Mouse (Mus musculus) CH12.LX (cell line): Measurements from ENCODE around the gene Catsper3. TPM values are rescaled to one million over a fixed set of nuclear protein-coding genes. Genes with fewer than 3 reads are reported as not detected.

Experiments
- DNase-seq: peaks from one replicate; pipeline ENCODE4 v3.0.0-alpha.2; 2013; ENCODE audit errors: extremely low read depth
- H3K27ac ChIP-seq: 2 replicates; pipeline ENCODE4 v1.5.1; 2012; ENCODE audit warnings: low read depth, mild to moderate bottlenecking, control low read depth, moderate library complexity; ENCODE audit not compliant: insufficient read depth
- H3K27me3 ChIP-seq: replicated peaks from 2 replicates; pipeline ENCODE3; 2012; ENCODE audit warnings: inconsistent platforms
- H3K36me3 ChIP-seq, 2 experiments: replicated peaks in 1 of 2; 2 replicates each; pipeline versions ENCODE3 to v1.6.1; 2012; ENCODE audit warnings: inconsistent platforms in 1 of 2, low read length in 1 of 2, mild to moderate bottlenecking in 1 of 2, mixed read lengths in 1 of 2, moderate library complexity in 1 of 2; ENCODE audit not compliant: control insufficient read depth in 1 of 2, insufficient read depth in 1 of 2
- H3K4me1 ChIP-seq, 2 experiments: 2 replicates each; pipeline ENCODE4 v1.6.1; 2012; ENCODE audit warnings: inconsistent platforms in 1 of 2, moderate library complexity in 1 of 2; ENCODE audit not compliant: insufficient read depth in 2 of 2, control insufficient read depth in 1 of 2
- H3K4me2 ChIP-seq: 2 replicates; pipeline ENCODE4 v1.6.1; 2012; ENCODE audit warnings: low read depth, mild to moderate bottlenecking, control low read depth; ENCODE audit not compliant: poor library complexity, insufficient read depth, severe bottlenecking
- H3K4me3 ChIP-seq, 3 experiments: fragments of 150-350 bp in 1 of 3; sonication (generic) in 1 of 3; replicated peaks in 1 of 3; 2 replicates each; pipeline versions ENCODE3 to v1.5.1; 2011 to 2012; ENCODE audit warnings: low read depth in 2 of 3, low read length in 2 of 3, mild to moderate bottlenecking in 2 of 3, moderate library complexity in 2 of 3, control low read depth in 1 of 3, improper control_type of control experiment in 1 of 3, inconsistent platforms in 1 of 3, mixed read lengths in 1 of 3; ENCODE audit not compliant: poor library complexity in 1 of 3
- H3K79me2 ChIP-seq: replicated peaks from 2 replicates; pipeline ENCODE4 v1.6.1; 2012; ENCODE audit warnings: mild to moderate bottlenecking, moderate library complexity; ENCODE audit not compliant: control insufficient read depth, poor library complexity, insufficient read depth, severe bottlenecking; ENCODE audit errors: extremely low read depth
- H3K9ac ChIP-seq: 2 replicates; pipeline ENCODE4 v1.6.1; 2012; ENCODE audit warnings: low read depth, mild to moderate bottlenecking, control low read depth, moderate library complexity; ENCODE audit not compliant: insufficient read depth
- H3K9me3 ChIP-seq: replicated peaks from 2 replicates; pipeline ENCODE3; 2012; ENCODE audit warnings: low read length, inconsistent platforms, mixed read lengths
- CHD1 ChIP-seq: IDR thresholded peaks from 2 replicates; pipeline ENCODE4 v1.6.1; 2012; ENCODE audit warnings: low read depth, low read length, improper control_type of control experiment, inconsistent platforms
- E2F4 ChIP-seq: IDR thresholded peaks from 2 replicates; pipeline ENCODE4 v1.6.1; 2011; ENCODE audit warnings: low read depth, low read length, improper control_type of control experiment; ENCODE audit not compliant: insufficient replicate concordance
- ETS1 ChIP-seq: conservative IDR thresholded peaks from 2 replicates; pipeline ENCODE4 v1.6.1; 2012; ENCODE audit warnings: low read depth, mild to moderate bottlenecking, inconsistent platforms, low read length, improper control_type of control experiment, moderate library complexity
- HCFC1 ChIP-seq: IDR thresholded peaks from 2 replicates; pipeline ENCODE4 v1.6.1; 2012; ENCODE audit warnings: low read depth, mild to moderate bottlenecking, inconsistent platforms, low read length, improper control_type of control experiment
- JUN ChIP-seq: IDR thresholded peaks from 2 replicates; pipeline ENCODE4 v1.6.1; 2011; ENCODE audit warnings: low read depth, mild to moderate bottlenecking, low read length, improper control_type of control experiment, moderate library complexity; ENCODE audit not compliant: insufficient read depth
- KAT2A ChIP-seq: IDR thresholded peaks from 2 replicates; pipeline ENCODE4 v1.6.1; 2012; ENCODE audit warnings: low read length, improper control_type of control experiment, inconsistent platforms; ENCODE audit not compliant: insufficient replicate concordance
- MAFK ChIP-seq: IDR thresholded peaks from 2 replicates; pipeline ENCODE4 v1.6.1; 2011; ENCODE audit warnings: low read length, improper control_type of control experiment; ENCODE audit not compliant: insufficient replicate concordance
- MAZ ChIP-seq: IDR thresholded peaks from 2 replicates; pipeline ENCODE4 v1.6.1; 2012; ENCODE audit warnings: low read depth, mild to moderate bottlenecking, inconsistent platforms, low read length, improper control_type of control experiment, moderate library complexity
- MEF2A ChIP-seq: IDR thresholded peaks from 2 replicates; pipeline ENCODE4 v1.6.1; 2014; ENCODE audit warnings: low read depth, mild to moderate bottlenecking, inconsistent platforms, low read length, improper control_type of control experiment, borderline replicate concordance
- PAX5 ChIP-seq: IDR thresholded peaks from 2 replicates; pipeline ENCODE4 v1.6.1; 2012; ENCODE audit warnings: low read length, inconsistent platforms, mixed read lengths
- POLR2A ChIP-seq: IDR thresholded peaks from 2 replicates; pipeline ENCODE4 v1.6.1; 2011; ENCODE audit warnings: low read depth, mild to moderate bottlenecking, improper control_type of control experiment, low read length
- RCOR1 ChIP-seq: conservative IDR thresholded peaks from 2 replicates; pipeline ENCODE4 v1.6.1; 2012; ENCODE audit warnings: low read depth, mild to moderate bottlenecking, inconsistent platforms, low read length, improper control_type of control experiment
- USF1 ChIP-seq: IDR thresholded peaks from 2 replicates; pipeline ENCODE4 v1.6.1; 2014; ENCODE audit warnings: low read depth, mild to moderate bottlenecking, inconsistent platforms, low read length, improper control_type of control experiment
- ZC3H11A ChIP-seq: IDR thresholded peaks from 2 replicates; pipeline ENCODE4 v1.6.1; 2012; ENCODE audit warnings: low read depth, mild to moderate bottlenecking, inconsistent platforms, low read length, improper control_type of control experiment
- ZNF384 ChIP-seq: IDR thresholded peaks from 2 replicates; pipeline ENCODE4 v1.6.1; 2012; ENCODE audit warnings: low read depth, low read length, improper control_type of control experiment, inconsistent platforms
- dilution Hi-C: fragments of 300-500 bp; cut with MboI; formaldehyde crosslinking; loops from 2 replicates; pipeline ENCODE4 v1.14.3; 2020; ENCODE audit warnings: low sequenced_read_pairs; ENCODE audit not compliant: extremely low pct_unique_long_range_greater_than_20kb, extremely low pct_ligation_motif_present
- in situ Hi-C: fragments of 300-500 bp; cut with MboI; formaldehyde crosslinking; loops from 3 replicates; pipeline ENCODE4 v1.14.3; 2019; ENCODE audit warnings: low sequenced_read_pairs, low pct_ligation_motif_present, low pct_unique_long_range_greater_than_20kb, mixed read lengths
- polyA plus RNA-seq: library from polyadenylated mRNA; unstranded; fragments of >175 nt; gene quantifications from 2 replicates; pipeline ENCODE4 v1.2.1, GENCODE M21; 2012; ENCODE audit warnings: low read depth; ENCODE audit not compliant: insufficient read length
- total RNA-seq, 2 experiments: library from RNA; depleted of rRNA; stranded (reverse); fragments of 300-350 nt in 1 of 2; fragments of >200 nt in 1 of 2; gene quantifications; 2 replicates each; pipeline ENCODE4 v1.2.3; 2012 to 2014

The Catsper3 gene
- total and polyA plus RNA-seq, 3 experiments: not detected

DNA sequence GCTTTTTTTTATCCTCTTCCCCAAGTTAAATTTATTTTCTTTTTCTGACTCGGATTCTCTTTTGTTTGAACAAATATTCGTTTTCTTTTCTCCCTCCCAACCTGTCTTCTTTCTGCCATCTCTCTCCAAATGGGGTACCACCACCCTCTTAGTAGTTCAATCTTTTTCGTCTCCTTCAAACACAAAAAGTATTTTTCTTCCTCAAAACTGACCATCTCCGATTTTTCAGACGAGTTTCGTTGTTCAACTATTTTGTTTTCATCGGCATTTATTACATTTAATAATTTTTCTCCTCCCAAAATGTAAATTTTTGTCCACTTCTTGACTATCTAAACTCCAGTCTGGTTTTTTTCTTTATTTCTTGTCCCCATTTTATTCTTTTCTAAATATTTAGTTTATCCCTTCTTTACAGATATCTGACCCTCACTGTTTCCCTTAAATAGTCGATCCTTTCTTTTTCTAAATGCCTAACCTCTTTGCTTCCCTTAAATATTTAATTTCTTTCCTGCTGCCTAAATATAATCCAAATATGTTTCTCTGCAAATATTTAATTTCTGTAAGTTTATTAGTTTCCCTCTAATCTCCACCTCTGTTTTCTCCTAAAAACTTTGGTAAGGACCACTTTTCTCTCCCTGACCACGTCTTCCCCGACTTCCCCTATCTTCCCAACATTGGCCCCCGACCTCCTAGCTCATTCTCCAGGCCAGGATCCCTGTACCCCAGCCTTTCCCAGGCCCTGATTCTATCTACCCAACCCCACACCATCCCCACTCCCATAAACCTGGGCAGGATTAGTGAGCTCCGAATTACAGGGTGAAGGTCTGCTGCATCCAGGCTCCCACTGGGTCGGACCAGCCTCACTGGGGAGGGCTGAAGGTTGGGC lies 42.7 kb downstream of the Catsper3 start:
- no peak for TF ChIP-seq ETS1
- no peak for TF ChIP-seq MAFK
- TF ChIP-seq MAZ: no peak
- no peak for TF ChIP-seq PAX5
- TF ChIP-seq JUN: no peak
- no peak for TF ChIP-seq ZNF384
- TF ChIP-seq KAT2A: no peak
- TF ChIP-seq ZC3H11A: no peak
- TF ChIP-seq USF1: no peak
- TF ChIP-seq MEF2A: no peak
- TF ChIP-seq RCOR1: no peak
- no peak for TF ChIP-seq E2F4
- no peak for TF ChIP-seq CHD1
- no peak for TF ChIP-seq HCFC1
- TF ChIP-seq POLR2A: no peak
- no peaks in the 10 kb centered on the region for H3K79me2 ChIP-seq
- dilution Hi-C loops (no loop called here), in situ Hi-C loops (no loop called here)
- no peaks in the 10 kb centered on the region for H3K4me1 ChIP-seq
- H3K27me3 ChIP-seq: peaks cover 4% of the 10 kb centered on the region
- H3K27ac ChIP-seq: no peak overlapping the region
- H3K9me3 ChIP-seq: peaks cover 17% of the 10 kb centered on the region
- H3K36me3 ChIP-seq: no peaks in the 10 kb centered on the region
- no peak overlapping the region for H3K9ac ChIP-seq
- H3K4me2 ChIP-seq: no peak overlapping the region
- H3K4me3 ChIP-seq: no peak overlapping the region
- no peak for DNase-seq

DNA sequence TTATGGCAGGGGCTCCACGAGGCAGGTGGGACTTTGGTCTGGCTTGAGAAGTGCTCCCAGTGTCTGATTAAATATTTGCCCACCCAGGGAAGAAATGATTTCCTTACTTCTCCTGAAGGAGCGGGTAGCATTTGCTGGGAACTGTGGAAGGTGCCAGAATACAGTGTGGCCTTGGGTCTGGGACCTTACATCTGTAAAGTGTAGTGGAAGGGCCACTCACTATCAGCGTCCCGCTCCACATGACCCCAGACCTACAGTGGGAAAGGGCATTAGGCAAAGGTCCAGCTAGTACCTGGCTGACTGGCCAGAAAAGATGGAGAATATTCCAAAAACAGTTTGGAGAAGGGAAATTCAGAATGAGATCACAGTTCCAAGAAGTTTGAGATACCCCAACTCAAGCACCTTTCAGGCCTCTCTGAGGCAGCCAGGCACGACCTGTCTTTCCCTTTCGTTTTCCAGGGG lies 43.3 kb downstream of the Catsper3 start:
- Histone ChIP-seq H3K36me3 (no peaks in the 10 kb centered on the region), H3K27ac (no peak overlapping the region), H3K4me2 (no peak overlapping the region), H3K9ac (no peak overlapping the region), H3K79me2 (no peaks in the 10 kb centered on the region), H3K4me1 (no peaks in the 10 kb centered on the region), H3K9me3 (peaks cover 17% of the 10 kb centered on the region), H3K27me3 (peaks cover 4% of the 10 kb centered on the region), H3K4me3 (no peak overlapping the region)
- no peak for TF ChIP-seq JUN
- no peak for TF ChIP-seq MAFK
- dilution Hi-C loops (no loop called here), in situ Hi-C loops (no loop called here)
- DNase-seq: no peak
